Mouse (Mus musculus): ENCODE data around the gene Ptpn3. TPM values are rescaled to one million over a fixed set of nuclear protein-coding genes. Genes with fewer than 3 reads are reported as not detected.

Gene Ptpn3
- total RNA-seq, 2 experiments from 2014 or later, result 29.8 to 77.3 TPM

GRCm38 (mm10) chr4:57312256-57313166, 10.9 kb upstream of the Ptpn3 start:
- TF ChIP-seq CTCF (IDR thresholded peaks at IDR 0.05), result no peak
- Histone ChIP-seq H3K4me3 (no peak overlapping the region), H3K27ac (no peak overlapping the region)
- intact Hi-C loops (cut with DNase I), result no loop called here
- no peak for DNase-seq

DNA sequence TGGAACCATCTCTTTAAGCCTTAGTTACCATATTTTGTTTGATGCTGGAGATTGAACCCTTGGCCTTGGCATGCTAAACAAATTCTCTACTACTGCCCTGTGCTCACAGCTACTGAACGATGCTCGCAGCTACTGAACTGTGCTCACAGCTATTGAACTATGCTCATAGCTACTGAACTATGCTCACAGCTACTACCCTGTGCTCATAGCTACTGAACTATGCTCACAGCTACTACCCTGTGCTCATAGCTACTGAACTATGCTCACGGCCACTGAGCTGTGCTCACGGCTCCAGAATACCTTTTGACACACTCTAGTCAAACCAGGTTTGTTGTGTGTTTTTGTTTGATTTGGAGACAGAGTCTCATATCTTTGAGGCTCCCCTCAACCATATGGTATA, 10.1 kb upstream of the Ptpn3 start:
- H3K4me3 ChIP-seq, result no peak overlapping the region
- H3K27ac ChIP-seq, result no peak overlapping the region
- TF ChIP-seq CTCF (IDR thresholded peaks at IDR 0.05), result no peak
- no peak for DNase-seq
- intact Hi-C loops (cut with DNase I), result no loop called here

DNA sequence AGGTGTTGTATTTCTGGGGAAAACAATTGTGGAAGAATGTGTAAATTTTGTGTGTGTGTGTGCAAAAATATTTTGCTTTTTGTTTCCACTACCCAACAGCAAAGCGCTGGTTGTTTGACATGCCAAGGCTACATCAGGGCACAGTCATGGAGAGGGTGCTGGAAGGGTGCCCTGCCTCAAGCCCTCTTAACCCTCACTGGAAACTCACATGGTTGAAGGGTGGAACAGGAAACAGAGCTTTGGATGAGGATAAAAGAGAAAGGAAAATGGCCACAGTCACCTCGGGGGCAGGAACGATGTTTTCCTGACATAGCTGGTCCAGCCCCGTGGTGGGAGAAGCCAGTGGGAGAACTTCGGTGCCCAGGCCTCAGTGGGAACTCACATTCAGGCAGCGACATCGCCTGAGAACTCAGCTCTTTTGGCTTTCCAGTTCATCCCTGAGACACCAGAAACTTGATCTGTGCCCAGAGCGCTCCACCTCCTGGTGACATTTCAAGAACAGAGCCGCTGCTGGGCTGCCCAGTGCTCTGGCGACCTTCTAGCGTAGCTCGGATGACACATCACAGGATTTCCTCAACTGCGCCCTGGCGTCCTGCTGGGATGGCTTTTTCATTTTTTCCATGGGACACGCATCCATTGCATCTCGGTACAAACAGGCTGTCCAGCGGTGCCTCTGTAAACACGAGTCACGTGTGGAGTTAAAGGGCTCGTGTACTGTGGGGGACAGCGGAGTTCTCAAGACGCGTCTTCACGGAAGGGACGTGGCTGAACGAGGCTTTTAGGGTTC, 6.8 kb upstream of the Ptpn3 start:
- intact Hi-C loops (cut with DNase I), result no loop called here
- peak overlapping the region; percentile 82 for H3K27ac ChIP-seq
- TF ChIP-seq CTCF (IDR thresholded peaks at IDR 0.05), result peak; percentile 37; the same call in 1 of the 2 replicates
- peak overlapping the region; percentile 54 for H3K4me3 ChIP-seq
- DNase-seq, result peak; percentile 84

DNA sequence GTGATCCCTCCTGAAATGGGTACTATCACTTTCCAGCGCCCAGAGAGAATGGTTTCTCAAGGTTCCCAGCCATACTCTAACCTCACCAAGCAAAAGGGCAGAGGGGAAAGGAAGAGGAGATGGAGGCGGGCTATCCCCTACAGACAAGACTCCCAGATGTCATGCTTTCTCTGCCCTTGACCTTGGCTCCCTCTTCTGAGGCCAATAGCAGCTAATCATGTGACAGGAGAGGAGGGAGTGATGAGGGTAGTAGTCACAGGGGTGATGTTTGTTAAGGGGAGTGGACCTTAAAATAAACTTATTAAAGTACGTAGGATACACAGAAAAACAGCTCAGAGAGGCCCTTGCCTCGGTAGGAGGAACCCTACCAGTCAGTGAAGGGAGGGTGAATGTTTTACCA, 6.1 kb upstream of the Ptpn3 start:
- no peak overlapping the region for H3K4me3 ChIP-seq
- peak overlapping the region; percentile 82 for H3K27ac ChIP-seq
- no peak for TF ChIP-seq CTCF (IDR thresholded peaks at IDR 0.05)
- intact Hi-C loops (cut with DNase I), result no loop called here
- DNase-seq, result no peak

GRCm38 (mm10) chr4:57306260-57306659, 4.6 kb upstream of the Ptpn3 start:
- no peak overlapping the region for H3K4me3 ChIP-seq
- TF ChIP-seq CTCF (IDR thresholded peaks at IDR 0.05), result no peak
- intact Hi-C loops (cut with DNase I), result no loop called here
- no peak for DNase-seq
- H3K27ac ChIP-seq, result no peak overlapping the region

- intact Hi-C loops (cut with DNase I), result no loop called here
- H3K27ac ChIP-seq, result no peak overlapping the region
- DNase-seq, result no peak
- TF ChIP-seq CTCF (IDR thresholded peaks at IDR 0.05), result no peak
- no peak overlapping the region for H3K4me3 ChIP-seq
These were observed 4.0 kb upstream of the Ptpn3 start for GRCm38 (mm10) chr4:57305644-57306043.

GRCm38 (mm10) chr4:57300469-57301409, 898 bp downstream of the Ptpn3 start:
- intact Hi-C loops (cut with DNase I), result no loop called here

GRCm38 (mm10) chr4:57299701-57300468, 1.8 kb downstream of the Ptpn3 start:
- Histone ChIP-seq H3K4me3 (peak overlapping the region; percentile 90), H3K27ac (peak overlapping the region; percentile 88)
- no peak for TF ChIP-seq CTCF (IDR thresholded peaks at IDR 0.05)
- intact Hi-C loops (cut with DNase I), result no loop called here
- peak; percentile 84 for DNase-seq

More at GRCm38 (mm10) chr4:57300469-57301409, 898 bp downstream of the Ptpn3 start:
- DNase-seq, result peak; percentile 50
- H3K27ac ChIP-seq, result peak overlapping the region; percentile 88
- peak; percentile 41 for TF ChIP-seq CTCF (IDR thresholded peaks at IDR 0.05)
- H3K4me3 ChIP-seq, result peak overlapping the region; percentile 90

DNA sequence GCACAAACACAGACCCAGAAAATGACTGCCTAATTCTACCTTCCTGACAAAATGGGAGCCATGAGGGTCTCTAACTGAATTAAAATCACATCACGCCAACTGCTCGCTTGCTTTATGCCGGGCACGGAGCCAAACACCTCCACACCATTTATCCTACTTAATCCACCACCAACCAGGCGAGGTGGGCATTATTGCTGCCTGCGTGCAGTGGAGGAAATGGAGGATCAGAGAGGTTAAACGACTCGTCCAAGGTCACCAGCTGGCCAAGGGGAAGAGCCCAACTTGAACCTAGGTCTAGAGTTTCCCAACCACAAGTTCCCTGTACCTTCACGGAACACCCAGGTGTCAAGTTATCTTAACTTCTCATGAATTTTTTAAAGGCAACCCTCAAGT, 2.3 kb downstream of the Ptpn3 start:
- intact Hi-C loops (cut with DNase I), result no loop called here
- TF ChIP-seq CTCF (IDR thresholded peaks at IDR 0.05), result no peak
- Histone ChIP-seq H3K4me3 (peak overlapping the region; percentile 90), H3K27ac (peak overlapping the region; percentile 88)
- no peak for DNase-seq

- Histone ChIP-seq H3K4me3 (no peak overlapping the region), H3K27ac (no peak overlapping the region)
- DNase-seq, result no peak
- TF ChIP-seq CTCF (IDR thresholded peaks at IDR 0.05), result no peak
- intact Hi-C loops (cut with DNase I), result no loop called here
These were observed 3.5 kb downstream of the Ptpn3 start for GRCm38 (mm10) chr4:57298181-57298580.

DNA sequence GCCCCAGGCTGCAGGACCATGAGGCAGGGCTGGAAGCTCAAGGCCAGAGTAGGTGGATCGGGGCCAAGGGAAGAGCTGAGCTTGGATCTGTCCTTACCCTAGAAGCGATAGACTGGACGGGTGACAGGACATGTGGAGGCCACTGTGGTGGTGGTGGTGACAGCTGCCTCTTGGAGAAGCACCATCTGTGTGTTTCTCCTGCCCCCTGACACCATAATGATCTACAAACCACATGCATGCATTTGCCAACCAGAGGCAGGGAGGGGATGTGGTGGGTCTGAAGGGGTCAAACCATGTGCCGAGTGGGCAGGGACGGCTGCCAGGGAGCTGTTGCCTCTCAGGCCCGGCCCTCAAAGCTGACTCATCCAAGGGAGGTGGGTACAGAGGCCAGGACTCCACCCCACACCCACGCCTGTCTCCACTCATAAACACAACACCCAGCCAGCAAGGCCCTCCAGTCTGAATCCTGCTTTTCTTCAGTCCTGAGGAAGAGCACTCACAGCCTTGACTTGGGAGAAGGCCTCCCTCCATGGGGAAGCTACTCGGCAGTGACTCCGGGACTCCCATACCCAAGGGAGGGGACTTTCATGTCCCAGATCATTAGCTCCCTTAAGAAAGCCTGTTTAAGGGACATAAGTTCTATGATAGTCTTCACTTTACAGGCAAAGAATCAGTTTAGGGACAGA, 6.5 kb downstream of the Ptpn3 start:
- intact Hi-C loops (cut with DNase I), result no loop called here

More for the DNA sequence above, 6.5 kb downstream of the Ptpn3 start:
- Histone ChIP-seq H3K27ac (peak overlapping the region; percentile 76), H3K4me3 (peak overlapping the region; percentile 42; the same call in 1 of the 2 replicates)
- DNase-seq, result peak; percentile 86
- TF ChIP-seq CTCF (IDR thresholded peaks at IDR 0.05), result no peak
